Comparison of ENCODE assay signal across 8 mouse cellular contexts in the genomic region with DNA sequence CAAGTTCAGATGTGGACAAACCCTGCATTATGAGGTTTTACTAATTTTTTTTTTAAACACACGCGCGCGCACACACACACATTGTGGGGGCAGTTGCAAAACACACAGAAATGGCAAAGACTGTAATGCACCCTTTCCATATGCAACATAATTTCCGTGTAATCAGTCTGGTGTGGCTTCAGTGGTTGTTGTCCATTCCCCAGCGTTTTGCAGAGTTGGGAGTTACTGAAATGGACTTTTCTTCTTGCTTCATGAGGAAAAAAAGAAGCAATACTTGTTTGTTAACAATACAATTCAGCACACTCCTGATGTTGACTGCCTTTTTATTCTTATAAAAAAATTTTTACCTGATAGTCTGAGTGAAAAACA. TPM values are rescaled to one million over a fixed set of nuclear protein-coding genes. Genes with fewer than 3 reads are reported as not detected.
A peak's percentile ranks its signal among the peaks of the same experiment; 100 is the strongest.
DNase-seq lines count a peak whose midpoint lies in the region; ATAC-seq lines count a peak whose summit lies in the region.

No protein-coding gene starts in this region.

- DNase-seq in liver, embryonic 11.5 days (ENCODE audit: low spot score), result no peak
- DNase-seq in forebrain, embryonic 10.5 days (ENCODE audit: extremely low spot score, low spot score), result no peak
- no peak for DNase-seq in urinary bladder, adult 2 months (ENCODE audit: low spot score)
- DNase-seq in urinary bladder, postnatal 10 days (ENCODE audit: low spot score), result no peak
- no peak for DNase-seq in ovary, postnatal 14 days (ENCODE audit: low spot score)

- WGBS in liver, embryonic 11.5 days, result 38% methylated on average over 6 of the region's 6 CpGs
- WGBS in liver, embryonic 12.5 days (ENCODE audit: insufficient replicate concordance), result 36% methylated on average over 6 of the region's 6 CpGs
- 38% methylated on average over 6 of the region's 6 CpGs for WGBS in forebrain, embryonic 10.5 days
- 42% methylated on average over 6 of the region's 6 CpGs for WGBS in intestine, embryonic 16.5 days
- WGBS in neural tube, embryonic 14.5 days, result 34% methylated on average over 6 of the region's 6 CpGs

- peak overlapping the region; percentile 69 for H3K4me2 ChIP-seq in liver, embryonic 11.5 days
- H3K4me2 ChIP-seq in liver, embryonic 12.5 days, result no peak overlapping the region
- peak overlapping the region; percentile 88 for H3K4me2 ChIP-seq in intestine, embryonic 16.5 days (ENCODE audit: low read depth, low read length)
- H3K4me2 ChIP-seq in neural tube, embryonic 14.5 days (ENCODE audit: low read depth, low read length), result peak overlapping the region; percentile 60

- peaks cover 8% of the 10 kb centered on the region for H3K27me3 ChIP-seq in liver, embryonic 11.5 days (replicated peaks; ENCODE audit: control insufficient read depth, insufficient read depth, low read length)
- peaks cover 27% of the 10 kb centered on the region for H3K27me3 ChIP-seq in liver, embryonic 12.5 days (replicated peaks)
- H3K27me3 ChIP-seq in forebrain, embryonic 10.5 days (ENCODE audit: poor library complexity, severe bottlenecking), result peaks cover 31% of the 10 kb centered on the region
- no peaks in the 10 kb centered on the region for H3K27me3 ChIP-seq in intestine, embryonic 16.5 days (replicated peaks; ENCODE audit: control insufficient read depth, insufficient read depth, low read length)
- no peaks in the 10 kb centered on the region for H3K27me3 ChIP-seq in neural tube, embryonic 14.5 days (ENCODE audit: control insufficient read depth, insufficient read depth, low read length)

- H3K9ac ChIP-seq in liver, embryonic 11.5 days (ENCODE audit: low read depth, low read length), result no peak overlapping the region
- H3K9ac ChIP-seq in liver, embryonic 12.5 days, result no peak overlapping the region
- H3K9ac ChIP-seq in intestine, embryonic 16.5 days (ENCODE audit: low read depth, low read length), result no peak overlapping the region; the same call in 1 of the 2 replicates
- H3K9ac ChIP-seq in neural tube, embryonic 14.5 days (replicated peaks; ENCODE audit: low read depth, low read length), result no peak overlapping the region

- no peaks in the 10 kb centered on the region for H3K9me3 ChIP-seq in liver, embryonic 11.5 days (ENCODE audit: control insufficient read depth, low read length)
- no peaks in the 10 kb centered on the region for H3K9me3 ChIP-seq in liver, embryonic 12.5 days (replicated peaks)
- H3K9me3 ChIP-seq in forebrain, embryonic 10.5 days, result no peaks in the 10 kb centered on the region
- no peaks in the 10 kb centered on the region for H3K9me3 ChIP-seq in intestine, embryonic 16.5 days (ENCODE audit: control insufficient read depth, low read length)
- no peaks in the 10 kb centered on the region for H3K9me3 ChIP-seq in neural tube, embryonic 14.5 days (ENCODE audit: control insufficient read depth, low read length)

- H3K36me3 ChIP-seq in liver, embryonic 11.5 days (ENCODE audit: control insufficient read depth, insufficient read depth, low read length), result no peaks in the 10 kb centered on the region
- H3K36me3 ChIP-seq in liver, embryonic 12.5 days, result no peaks in the 10 kb centered on the region
- H3K36me3 ChIP-seq in forebrain, embryonic 10.5 days (replicated peaks), result no peaks in the 10 kb centered on the region
- no peaks in the 10 kb centered on the region for H3K36me3 ChIP-seq in intestine, embryonic 16.5 days (ENCODE audit: control insufficient read depth, insufficient read depth, low read length)
- H3K36me3 ChIP-seq in neural tube, embryonic 14.5 days (ENCODE audit: control insufficient read depth, insufficient read depth, low read length), result no peaks in the 10 kb centered on the region

- no peak for ATAC-seq in liver, embryonic 11.5 days (replicated peaks; ENCODE audit: low FRiP score)
- ATAC-seq in liver, embryonic 12.5 days, result no peak
- no peak for ATAC-seq in intestine, embryonic 16.5 days
- no peak for ATAC-seq in neural tube, embryonic 14.5 days (ENCODE audit: low read depth)

- no peaks in the 10 kb centered on the region for H3K4me1 ChIP-seq in liver, embryonic 11.5 days (replicated peaks; ENCODE audit: control insufficient read depth, insufficient read depth, low read length)
- no peaks in the 10 kb centered on the region for H3K4me1 ChIP-seq in liver, embryonic 12.5 days
- peaks cover 24% of the 10 kb centered on the region for H3K4me1 ChIP-seq in forebrain, embryonic 10.5 days
- H3K4me1 ChIP-seq in intestine, embryonic 16.5 days (ENCODE audit: control insufficient read depth, insufficient read depth, low read length), result peaks cover 22% of the 10 kb centered on the region
- H3K4me1 ChIP-seq in neural tube, embryonic 14.5 days (ENCODE audit: control insufficient read depth, insufficient read depth, low read length), result peaks cover 9% of the 10 kb centered on the region

- peak overlapping the region; percentile 22; the same call in 1 of the 2 replicates for H3K4me3 ChIP-seq in liver, embryonic 11.5 days (ENCODE audit: low read depth, low read length)
- H3K4me3 ChIP-seq in liver, embryonic 12.5 days, result no peak overlapping the region
- peak overlapping the region; percentile 60 for H3K4me3 ChIP-seq in forebrain, embryonic 10.5 days
- peak overlapping the region; percentile 50 for H3K4me3 ChIP-seq in intestine, embryonic 16.5 days (ENCODE audit: low read length)
- H3K4me3 ChIP-seq in neural tube, embryonic 14.5 days (ENCODE audit: low read depth, low read length), result peak overlapping the region; percentile 31

- H3K27ac ChIP-seq in liver, embryonic 11.5 days (ENCODE audit: low read depth, low read length), result no peak overlapping the region
- H3K27ac ChIP-seq in liver, embryonic 12.5 days, result no peak overlapping the region
- H3K27ac ChIP-seq in forebrain, embryonic 10.5 days, result no peak overlapping the region
- H3K27ac ChIP-seq in intestine, embryonic 16.5 days (ENCODE audit: low read length), result no peak overlapping the region
- no peak overlapping the region for H3K27ac ChIP-seq in neural tube, embryonic 14.5 days (ENCODE audit: low read depth, low read length)

RNA-seq across cellular contexts. Expression of gene Tnfsf13b, which starts 1.4 kb away (rescaled TPM):
- polyA plus RNA-seq in liver, embryonic 11.5 days (2014; fragmentation: Nextera tagmentation; extraction: Ambion mirVana), result 0.25 and 0.30 TPM in 2 replicates
- polyA plus RNA-seq in liver, embryonic 12.5 days (2016; fragmentation: Nextera tagmentation; extraction: Ambion mirVana), result 0.06 and 0.15 TPM in 2 replicates
- polyA plus RNA-seq in forebrain, embryonic 10.5 days (2016; fragmentation: Nextera tagmentation; extraction: Ambion mirVana), result 0.12 and 0.30 TPM in 2 replicates
- polyA plus RNA-seq in intestine, embryonic 16.5 days (2015; fragmentation: Nextera tagmentation; extraction: Ambion mirVana), result 0.44 and 0.45 TPM in 2 replicates
- polyA plus RNA-seq in neural tube, embryonic 14.5 days (2014; fragmentation: Nextera tagmentation; extraction: Ambion mirVana), result 1.0 and 1.3 TPM in 2 replicates
- polyA plus RNA-seq in urinary bladder, adult 2 months (2012; rRNA removed), result 13.0 and 17.8 TPM in 2 replicates

RNA-seq across cellular contexts. Expression of gene Abhd13, which starts 30.1 kb away (rescaled TPM):
- polyA plus RNA-seq in liver, embryonic 11.5 days (2014; fragmentation: Nextera tagmentation; extraction: Ambion mirVana), result 10.9 and 12.8 TPM in 2 replicates
- 8.3 and 8.5 TPM in 2 replicates for polyA plus RNA-seq in liver, embryonic 12.5 days (2016; fragmentation: Nextera tagmentation; extraction: Ambion mirVana)
- 14.9 and 15.2 TPM in 2 replicates for polyA plus RNA-seq in forebrain, embryonic 10.5 days (2016; fragmentation: Nextera tagmentation; extraction: Ambion mirVana)
- 12.8 and 14.4 TPM in 2 replicates for polyA plus RNA-seq in intestine, embryonic 16.5 days (2015; fragmentation: Nextera tagmentation; extraction: Ambion mirVana)
- 17.6 and 20.4 TPM in 2 replicates for polyA plus RNA-seq in neural tube, embryonic 14.5 days (2014; fragmentation: Nextera tagmentation; extraction: Ambion mirVana)
- polyA plus RNA-seq in urinary bladder, adult 2 months (2012; rRNA removed), result 12.3 and 13.5 TPM in 2 replicates

RNA-seq across cellular contexts. Expression of gene Lig4, which starts 30.2 kb away (rescaled TPM):
- 3.6 and 3.7 TPM in 2 replicates for polyA plus RNA-seq in liver, embryonic 11.5 days (2014; fragmentation: Nextera tagmentation; extraction: Ambion mirVana)
- 1.6 and 2.0 TPM in 2 replicates for polyA plus RNA-seq in liver, embryonic 12.5 days (2016; fragmentation: Nextera tagmentation; extraction: Ambion mirVana)
- 8.0 and 8.3 TPM in 2 replicates for polyA plus RNA-seq in forebrain, embryonic 10.5 days (2016; fragmentation: Nextera tagmentation; extraction: Ambion mirVana)
- 3.7 TPM in 2 replicates for polyA plus RNA-seq in intestine, embryonic 16.5 days (2015; fragmentation: Nextera tagmentation; extraction: Ambion mirVana)
- polyA plus RNA-seq in neural tube, embryonic 14.5 days (2014; fragmentation: Nextera tagmentation; extraction: Ambion mirVana), result 10.1 and 13.1 TPM in 2 replicates
- 4.6 and 4.7 TPM in 2 replicates for polyA plus RNA-seq in urinary bladder, adult 2 months (2012; rRNA removed)
